8 mouse cellular contexts compared by ENCODE assay signal in the genomic region with DNA sequence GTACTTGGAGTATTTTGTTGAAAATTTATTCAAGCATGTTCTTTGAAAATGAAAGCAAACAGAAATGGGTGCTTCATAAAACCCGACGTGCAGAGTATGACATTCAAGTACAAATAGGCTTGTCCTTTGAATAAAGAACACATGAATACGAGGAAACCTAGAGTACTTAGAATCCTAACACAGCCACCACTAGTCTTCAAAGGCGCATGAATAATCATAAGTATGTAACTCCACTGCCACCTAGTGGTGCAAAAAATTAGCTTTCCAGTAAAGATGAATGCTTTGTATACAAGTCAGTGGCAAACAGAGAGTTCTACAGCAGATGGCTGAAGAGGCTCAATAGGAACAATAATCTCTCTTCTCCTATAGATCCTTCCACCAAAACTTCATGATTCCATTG.
A peak's percentile ranks its signal among the peaks of the same experiment; 100 is the strongest.
DNase-seq lines count a peak whose midpoint lies in the region; ATAC-seq lines count a peak whose summit lies in the region.

No protein-coding gene starts in this region.

- no peak overlapping the region for H3K4me2 ChIP-seq in forebrain, embryonic 12.5 days
- H3K4me2 ChIP-seq in intestine, embryonic 15.5 days (replicated peaks) = no peak overlapping the region
- no peak overlapping the region for H3K4me2 ChIP-seq in neural tube, embryonic 11.5 days (ENCODE audit: low read depth)

- WGBS in forebrain, embryonic 12.5 days = 4% methylated on average over 4 of the region's 4 CpGs
- 4% methylated on average over 4 of the region's 4 CpGs for WGBS in intestine, embryonic 15.5 days
- 10% methylated on average over 4 of the region's 4 CpGs for WGBS in neural tube, embryonic 11.5 days

- H3K9ac ChIP-seq in forebrain, embryonic 12.5 days = no peak overlapping the region
- no peak overlapping the region for H3K9ac ChIP-seq in intestine, embryonic 15.5 days
- no peak overlapping the region for H3K9ac ChIP-seq in neural tube, embryonic 11.5 days (ENCODE audit: low read length)

- intact Hi-C loops in left cerebral cortex, postnatal 10 days (cut with DNase I) = no loop called here

- no peaks in the 10 kb centered on the region for H3K9me3 ChIP-seq in forebrain, embryonic 12.5 days
- H3K9me3 ChIP-seq in intestine, embryonic 15.5 days = no peaks in the 10 kb centered on the region
- H3K9me3 ChIP-seq in neural tube, embryonic 11.5 days (ENCODE audit: control insufficient read depth, low read length) = no peaks in the 10 kb centered on the region

- peak; percentile 66 for DNase-seq in ovary, postnatal 14 days (ENCODE audit: low spot score)
- DNase-seq in ovary, postnatal 10 days (ENCODE audit: low spot score) = no peak
- DNase-seq in c-Kit-negative CD71-positive TER-119-positive erythroid progenitor cells, embryonic 14.5 days (ENCODE audit: low read depth, low spot score) = peak; percentile 20
- peak; percentile 51 to 92 for DNase-seq in left cerebral cortex, postnatal 10 days (ENCODE audit: extremely low spot score in 1 of 2, low spot score in 2 of 2)
- DNase-seq in neural tube, embryonic 11.5 days (ENCODE audit: low spot score) = peak; percentile 27

- H3K27me3 ChIP-seq in forebrain, embryonic 12.5 days = no peaks in the 10 kb centered on the region
- H3K27me3 ChIP-seq in intestine, embryonic 15.5 days (replicated peaks) = no peaks in the 10 kb centered on the region
- no peaks in the 10 kb centered on the region for H3K27me3 ChIP-seq in neural tube, embryonic 11.5 days (ENCODE audit: control insufficient read depth, insufficient read depth, low read length)

- no peak overlapping the region for H3K4me3 ChIP-seq in forebrain, embryonic 12.5 days (replicated peaks)
- H3K4me3 ChIP-seq in intestine, embryonic 15.5 days (replicated peaks) = no peak overlapping the region
- H3K4me3 ChIP-seq in neural tube, embryonic 11.5 days (ENCODE audit: low read depth, low read length) = no peak overlapping the region

- H3K27ac ChIP-seq in forebrain, embryonic 12.5 days = no peak overlapping the region
- no peak overlapping the region for H3K27ac ChIP-seq in intestine, embryonic 15.5 days
- no peak overlapping the region for H3K27ac ChIP-seq in neural tube, embryonic 11.5 days (ENCODE audit: low read depth, low read length)

- no peaks in the 10 kb centered on the region for H3K4me1 ChIP-seq in forebrain, embryonic 12.5 days
- H3K4me1 ChIP-seq in intestine, embryonic 15.5 days (replicated peaks) = no peaks in the 10 kb centered on the region
- H3K4me1 ChIP-seq in neural tube, embryonic 11.5 days (ENCODE audit: control insufficient read depth, insufficient read depth, low read length) = no peaks in the 10 kb centered on the region

- ATAC-seq in forebrain, embryonic 12.5 days (ENCODE audit: low FRiP score) = peak; percentile 77
- ATAC-seq in intestine, embryonic 15.5 days = peak; percentile 77
- ATAC-seq in neural tube, embryonic 11.5 days (ENCODE audit: insufficient read depth, low FRiP score, low TSS enrichment) = peak; percentile 59; the same call in 1 of the 2 replicates
- no peak for ATAC-seq in monocyte, adult 5-6 weeks (replicated peaks; ENCODE audit: insufficient number of reproducible peaks, low FRiP score, low TSS enrichment, poor library complexity, severe bottlenecking)

- no peaks in the 10 kb centered on the region for H3K36me3 ChIP-seq in forebrain, embryonic 12.5 days (replicated peaks)
- H3K36me3 ChIP-seq in intestine, embryonic 15.5 days = no peaks in the 10 kb centered on the region
- no peaks in the 10 kb centered on the region for H3K36me3 ChIP-seq in neural tube, embryonic 11.5 days (ENCODE audit: control insufficient read depth, insufficient read depth, low read length)
